Mouse (Mus musculus) kidney, adult 2 months (tissue): Measurements from ENCODE around the gene Abca12. TPM values are rescaled to one million over a fixed set of nuclear protein-coding genes. Genes with fewer than 3 reads are reported as not detected.

ENCODE experiments used
- DNase-seq: peaks from one replicate; pipeline ENCODE4 v3.0.0; 2021
- H3K27ac ChIP-seq: fragments of 200-500 bp; 2 replicates; pipeline ENCODE4 v1.5.1; 2012; ENCODE audit warnings: low read depth, low read length, control low read depth, inconsistent platforms; ENCODE audit not compliant: insufficient read depth
- H3K27me3 ChIP-seq: fragments of 200-500 bp; replicated peaks from 2 replicates; pipeline ENCODE4 v1.6.1; 2012; ENCODE audit warnings: mild to moderate bottlenecking, moderate library complexity, low read length, inconsistent platforms; ENCODE audit not compliant: control insufficient read depth, insufficient read depth
- H3K36me3 ChIP-seq: fragments of 200-500 bp; 2 replicates; pipeline ENCODE4 v1.6.1; 2012; ENCODE audit warnings: mild to moderate bottlenecking, moderate library complexity, low read length, inconsistent platforms; ENCODE audit not compliant: control insufficient read depth, insufficient read depth
- H3K4me1 ChIP-seq: fragments of 200-500 bp; 2 replicates; pipeline ENCODE4 v1.6.1; 2011; ENCODE audit warnings: low read length; ENCODE audit not compliant: control insufficient read depth, insufficient read depth
- H3K4me3 ChIP-seq: fragments of 200-500 bp; 2 replicates; pipeline ENCODE4 v1.5.1; 2011; ENCODE audit warnings: mild to moderate bottlenecking, low read depth, low read length, control low read depth; ENCODE audit not compliant: insufficient read depth
- CTCF ChIP-seq: fragments of 200-500 bp; conservative IDR thresholded peaks from 2 replicates; pipeline ENCODE4 v1.5.1; 2011; ENCODE audit warnings: low read depth, mild to moderate bottlenecking, control low read depth, low read length, moderate library complexity, mixed read lengths; ENCODE audit not compliant: insufficient read depth, insufficient read length
- POLR2A ChIP-seq: fragments of 200-500 bp; IDR thresholded peaks from one replicate; pipeline ENCODE4 v1.6.1; 2011; ENCODE audit warnings: low read depth, low read length, control low read depth
- WGBS: fragments of 180-500 bp; shearing (Covaris S2); methylation state at CpG from one replicate; pipeline ENCODE4 v1.1.7; 2018; 5-methylcytosine and 5-hydroxymethylcytosine counted together
- polyA plus RNA-seq: library from polyadenylated mRNA; depleted of rRNA; stranded (reverse); fragments of >200 nt; gene quantifications from 2 replicates; pipeline ENCODE4 v1.2.3, GENCODE M21; 2012; rRNA removed

Gene Abca12
- polyA plus RNA-seq, 1 experiment: not detected

DNA sequence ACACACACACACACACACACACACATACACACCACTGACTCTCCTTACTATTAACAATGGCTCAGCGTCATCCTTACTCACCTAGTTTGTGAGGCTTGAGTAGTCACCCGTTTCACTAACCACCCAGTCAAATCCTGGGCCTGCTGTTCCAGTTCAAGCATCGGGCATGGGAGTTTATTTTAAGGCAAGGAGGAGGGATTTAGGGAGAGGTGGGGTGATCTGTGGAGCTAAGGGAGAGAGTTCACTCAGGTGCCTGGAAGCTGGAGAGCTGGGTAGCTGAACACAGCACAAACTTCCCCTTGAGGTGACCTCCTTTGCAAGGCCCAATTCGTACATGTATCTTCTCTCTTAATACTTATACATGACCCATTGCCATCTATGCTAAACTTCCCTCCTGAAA is 219.4 kb downstream of the Abca12 start:
- no peak overlapping the region for H3K27ac ChIP-seq
- peak; percentile 27 for DNase-seq
- TF ChIP-seq POLR2A (no peak), CTCF (no peak)
- no peaks in the 10 kb centered on the region for H3K36me3 ChIP-seq
- H3K27me3 ChIP-seq: no peaks in the 10 kb centered on the region
- no peak overlapping the region for H3K4me3 ChIP-seq
- 40% methylated on average over 4 of the region's 4 CpGs for WGBS
- no peaks in the 10 kb centered on the region for H3K4me1 ChIP-seq

DNA sequence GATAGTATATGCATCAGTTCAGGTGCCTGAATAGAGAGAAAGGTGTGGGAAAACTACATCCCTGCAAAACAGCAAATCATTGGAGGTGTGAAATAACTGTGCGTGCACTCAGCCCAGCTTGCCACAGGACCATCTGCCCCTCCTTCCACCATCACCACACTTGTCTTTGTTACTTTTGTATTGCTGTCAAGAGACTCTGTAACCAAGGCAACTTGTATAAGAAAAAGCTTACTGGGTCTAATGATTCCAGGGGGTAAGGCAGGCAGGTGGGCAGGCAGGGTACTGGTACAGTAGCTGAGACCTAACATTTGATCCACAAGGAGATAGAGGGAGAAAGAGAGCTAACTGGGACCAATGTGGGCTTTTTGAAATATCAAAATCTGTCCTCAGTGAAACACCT is 220.8 kb downstream of the Abca12 start:
- TF ChIP-seq POLR2A (no peak), CTCF (no peak)
- DNase-seq: no peak
- Histone ChIP-seq H3K4me3 (no peak overlapping the region), H3K27ac (no peak overlapping the region), H3K27me3 (no peaks in the 10 kb centered on the region), H3K4me1 (no peaks in the 10 kb centered on the region), H3K36me3 (no peaks in the 10 kb centered on the region)
- 87% methylated on average over 1 of the region's 1 CpGs for WGBS

Other genes starting within 250 kb of the Abca12 start
- gene Atic, start 142.2 kb upstream of the Abca12 start, polyA plus RNA-seq: 17.0 and 19.2 TPM in 2 replicates
- 47.3 and 53.2 TPM in 2 replicates for gene Fn1, start 238.3 kb upstream of the Abca12 start, polyA plus RNA-seq